Mouse (Mus musculus) megakaryocyte, embryonic 14.5 days (primary cell): ENCODE results near the gene Ppdpf.

Experiments used
- FLI1 ChIP-seq: IDR thresholded peaks from 2 replicates; pipeline ENCODE4 v1.6.1; 2012; ENCODE audit warnings: low read length, inconsistent platforms, mixed read lengths
- GATA1 ChIP-seq: IDR thresholded peaks from 3 replicates; pipeline ENCODE4 v1.6.1; 2012; ENCODE audit warnings: mixed read lengths, low read length, inconsistent platforms, borderline replicate concordance

DNA sequence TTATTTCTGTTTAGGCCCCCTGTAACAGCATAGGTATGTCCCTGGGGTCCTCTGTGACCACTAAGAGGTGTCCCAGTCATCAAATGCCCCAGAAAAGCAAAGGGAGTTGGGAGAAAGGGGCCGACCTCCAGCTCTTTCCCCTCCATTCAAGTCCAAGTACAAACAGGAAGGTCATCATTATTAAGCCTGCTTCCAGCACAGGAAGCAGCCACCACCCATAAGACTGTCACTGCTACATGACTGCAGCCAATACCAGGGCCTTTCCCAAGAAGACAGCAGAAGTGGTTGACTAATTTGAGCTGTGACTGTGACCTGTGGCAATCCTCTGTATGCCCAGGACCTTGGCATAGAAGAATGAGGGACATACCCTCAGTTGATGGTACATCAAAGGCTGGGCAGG is 41.3 kb downstream of the Ppdpf start:
- TF ChIP-seq GATA1 = no peak
- TF ChIP-seq FLI1 = no peak
